ENCODE assay signal across 9 mouse cellular contexts in the genomic region with DNA sequence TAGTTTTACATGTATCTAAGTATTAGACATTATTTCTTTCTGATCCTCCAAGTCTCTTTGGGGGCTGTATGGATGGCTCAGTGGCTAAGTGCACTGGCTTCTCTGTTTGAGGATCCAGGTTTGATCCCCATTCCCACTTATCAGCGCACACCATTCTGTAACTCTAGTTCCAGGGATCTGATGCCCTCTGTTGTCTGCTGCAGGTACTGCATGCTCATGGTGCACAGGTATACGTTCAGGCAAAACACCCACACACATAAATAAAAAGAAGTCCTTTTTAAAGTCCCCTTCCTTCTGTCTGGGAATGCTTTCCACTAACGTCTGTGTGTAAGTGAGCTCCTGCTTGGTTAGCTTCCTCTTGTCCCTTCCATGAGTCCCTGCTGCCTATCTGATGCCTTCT. TPM values are rescaled to one million over a fixed set of nuclear protein-coding genes. Genes with fewer than 3 reads are reported as not detected.
DNase-seq lines count a peak whose midpoint lies in the region; ATAC-seq and TF ChIP-seq lines count a peak whose summit lies in the region.
"Had no signal": no experiment of that assay in that cellular context is flagged by ENCODE, and none has a peak within 500 bp of the region (broad histone marks: within the 10 kb centered on the region; RNA-seq: fewer than 3 reads in every experiment).

No protein-coding gene starts in this region.

- H3K4me1 ChIP-seq in midbrain, postnatal 0 days (ENCODE audit: insufficient read depth, low read length): no peaks in the 10 kb centered on the region
- H3K4me1 ChIP-seq in midbrain, embryonic 10.5 days: no peaks in the 10 kb centered on the region
- no peaks in the 10 kb centered on the region for H3K4me1 ChIP-seq in stomach, postnatal 0 days (replicated peaks; ENCODE audit: control insufficient read depth, insufficient read depth)
- H3K4me1 ChIP-seq: heart, embryonic 15.5 days had no signal

- no peak overlapping the region for H3K4me2 ChIP-seq in midbrain, postnatal 0 days (ENCODE audit: low read depth, low read length, poor library complexity, severe bottlenecking)
- no peak overlapping the region for H3K4me2 ChIP-seq in stomach, postnatal 0 days (replicated peaks; ENCODE audit: low read depth)
- H3K4me2 ChIP-seq: heart, embryonic 15.5 days had no signal

- H3K27me3 ChIP-seq in midbrain, postnatal 0 days (ENCODE audit: insufficient read depth, low read length): no peaks in the 10 kb centered on the region
- no peaks in the 10 kb centered on the region for H3K27me3 ChIP-seq in midbrain, embryonic 10.5 days (ENCODE audit: low read depth, poor library complexity, severe bottlenecking)
- H3K27me3 ChIP-seq in stomach, postnatal 0 days (ENCODE audit: control insufficient read depth, insufficient read depth, low read length): no peaks in the 10 kb centered on the region
- H3K27me3 ChIP-seq: heart, embryonic 15.5 days had no signal

- ATAC-seq in midbrain, postnatal 0 days (ENCODE audit: low FRiP score): no peak
- ATAC-seq in stomach, postnatal 0 days (ENCODE audit: low FRiP score, low TSS enrichment): peak; percentile 29; the same call in 1 of the 2 replicates

- no peaks in the 10 kb centered on the region for H3K9me3 ChIP-seq in midbrain, postnatal 0 days (ENCODE audit: low read length)
- no peaks in the 10 kb centered on the region for H3K9me3 ChIP-seq in midbrain, embryonic 10.5 days (replicated peaks)
- no peaks in the 10 kb centered on the region for H3K9me3 ChIP-seq in stomach, postnatal 0 days (ENCODE audit: control insufficient read depth, low read length)
- H3K9me3 ChIP-seq: heart, embryonic 15.5 days had no signal

- peak; percentile 69 for TF ChIP-seq CTCF in midbrain, postnatal 0 days (IDR thresholded peaks at IDR 0.05)
- TF ChIP-seq CTCF in stomach, postnatal 0 days (IDR thresholded peaks at IDR 0.05; ENCODE audit: low read depth): peak; percentile 75

- H3K36me3 ChIP-seq in midbrain, postnatal 0 days (ENCODE audit: insufficient read depth, low read length): peaks cover 43% of the 10 kb centered on the region
- H3K36me3 ChIP-seq in midbrain, embryonic 10.5 days: peaks cover 55% of the 10 kb centered on the region
- H3K36me3 ChIP-seq in stomach, postnatal 0 days (ENCODE audit: control insufficient read depth, insufficient read depth, low read length): peaks cover 3% of the 10 kb centered on the region; the same call in 1 of the 2 replicates

- TF ChIP-seq EP300 in stomach, postnatal 0 days (optimal IDR thresholded peaks at IDR 0.05): no peak

- no peak overlapping the region for H3K27ac ChIP-seq in midbrain, postnatal 0 days (ENCODE audit: low read depth, low read length)
- no peak overlapping the region for H3K27ac ChIP-seq in midbrain, embryonic 10.5 days (replicated peaks)
- no peak overlapping the region for H3K27ac ChIP-seq in stomach, postnatal 0 days (replicated peaks)
- H3K27ac ChIP-seq: heart, embryonic 15.5 days had no signal

- H3K9ac ChIP-seq in midbrain, postnatal 0 days (replicated peaks; ENCODE audit: low read length, poor library complexity, severe bottlenecking): no peak overlapping the region
- H3K9ac ChIP-seq in stomach, postnatal 0 days (ENCODE audit: low read length): no peak overlapping the region
- H3K9ac ChIP-seq: heart, embryonic 15.5 days had no signal

- WGBS in midbrain, postnatal 0 days: 60% methylated on average over 3 of the region's 3 CpGs
- WGBS in midbrain, embryonic 10.5 days: 61% methylated on average over 3 of the region's 3 CpGs
- WGBS in stomach, postnatal 0 days: 71% methylated on average over 3 of the region's 3 CpGs

- no peak overlapping the region for H3K4me3 ChIP-seq in midbrain, postnatal 0 days (ENCODE audit: low read depth, low read length)
- H3K4me3 ChIP-seq in midbrain, embryonic 10.5 days: no peak overlapping the region
- H3K4me3 ChIP-seq in stomach, postnatal 0 days (ENCODE audit: low read depth, low read length): no peak overlapping the region
- H3K4me3 ChIP-seq: heart, embryonic 15.5 days had no signal

- peak; percentile 22 to 51 for DNase-seq in cerebellum, postnatal 25 days
- no peak for DNase-seq in cerebellum, adult 11-12 months
- DNase-seq in midbrain, postnatal 0 days (ENCODE audit: low spot score): peak; percentile 22
- DNase-seq in midbrain, embryonic 10.5 days (ENCODE audit: low spot score): no peak
- DNase-seq in forelimb bud, embryonic 11.5 days (ENCODE audit: low read depth, low spot score): peak; percentile 37
- peak; percentile 50 for DNase-seq in stomach, postnatal 0 days (ENCODE audit: low spot score)
- no peak for DNase-seq in gastrocnemius, postnatal 10 days
- DNase-seq in layer of hippocampus, postnatal 14 days (ENCODE audit: low spot score in 2 of 2): no peak

RNA-seq across cellular contexts. Expression of a gene that starts 16.0 kb away (rescaled TPM):
- 6.0 and 8.1 TPM in 2 replicates for total RNA-seq in midbrain, postnatal 0 days (2014; rRNA removed)
- polyA plus RNA-seq in midbrain, postnatal 0 days (2015; fragmentation: Nextera tagmentation; extraction: Ambion mirVana): 8.2 and 8.9 TPM in 2 replicates
- polyA plus RNA-seq in midbrain, embryonic 10.5 days (2016; fragmentation: Nextera tagmentation; extraction: Ambion mirVana): 2.1 and 3.3 TPM in 2 replicates
- polyA plus RNA-seq in stomach, postnatal 0 days (2015; fragmentation: Nextera tagmentation; extraction: Ambion mirVana): 0.48 and 0.49 TPM in 2 replicates
- under 1 TPM; 0.23 to 0.54 TPM for total RNA-seq in gastrocnemius, postnatal 10 days (2021)
- 1 to 10 TPM; 3.3 to 4.5 TPM for total RNA-seq in layer of hippocampus, postnatal 14 days (2021)

RNA-seq across cellular contexts. Expression of a gene that starts 18.1 kb away (rescaled TPM):
- 15.6 and 17.1 TPM in 2 replicates for total RNA-seq in midbrain, postnatal 0 days (2014; rRNA removed)
- 7.1 and 10.7 TPM in 2 replicates for polyA plus RNA-seq in midbrain, postnatal 0 days (2015; fragmentation: Nextera tagmentation; extraction: Ambion mirVana)
- 3.6 and 6.1 TPM in 2 replicates for polyA plus RNA-seq in midbrain, embryonic 10.5 days (2016; fragmentation: Nextera tagmentation; extraction: Ambion mirVana)
- 1.2 and 1.7 TPM in 2 replicates for polyA plus RNA-seq in stomach, postnatal 0 days (2015; fragmentation: Nextera tagmentation; extraction: Ambion mirVana)
- 10 to 100 TPM in 1 of 2 experiments, 1 to 10 TPM in 1; 7.7 to 10.2 TPM for total RNA-seq in gastrocnemius, postnatal 10 days (2021)
- total RNA-seq in layer of hippocampus, postnatal 14 days (2021): 100 to 1,000 TPM in 1 of 2 experiments, 10 to 100 TPM in 1; 94.3 to 102 TPM

RNA-seq across cellular contexts. Expression of a gene that starts 31.8 kb away (rescaled TPM):
- 4.7 and 5.8 TPM in 2 replicates for total RNA-seq in midbrain, postnatal 0 days (2014; rRNA removed)
- polyA plus RNA-seq in midbrain, postnatal 0 days (2015; fragmentation: Nextera tagmentation; extraction: Ambion mirVana): 1.4 and 1.7 TPM in 2 replicates
- 0.74 and 0.99 TPM in 2 replicates for polyA plus RNA-seq in midbrain, embryonic 10.5 days (2016; fragmentation: Nextera tagmentation; extraction: Ambion mirVana)
- 1.3 TPM in 2 replicates for polyA plus RNA-seq in stomach, postnatal 0 days (2015; fragmentation: Nextera tagmentation; extraction: Ambion mirVana)
- 1 to 10 TPM; 3.1 to 3.3 TPM for total RNA-seq in gastrocnemius, postnatal 10 days (2021)
- 1 to 10 TPM; 4.7 to 5.0 TPM for total RNA-seq in layer of hippocampus, postnatal 14 days (2021)

Comparison
In these comparisons a context has a peak if more than half of its experiments do, and no peak if none do; other contexts are left out.
1. DNase-seq: peak in cerebellum, postnatal 25 days (2 of 2), midbrain, postnatal 0 days (single experiment), forelimb bud, embryonic 11.5 days (single experiment) and stomach, postnatal 0 days (single experiment); none in cerebellum, adult 11-12 months (single experiment), midbrain, embryonic 10.5 days (single experiment), gastrocnemius, postnatal 10 days (single experiment) and layer of hippocampus, postnatal 14 days (0 of 2).